Comparison of ENCODE assay signal across 19 mouse cellular contexts in genomic region chr10:120060579-120061237, GRCm38 (mm10). TPM values are rescaled to one million over a fixed set of nuclear protein-coding genes. Genes with fewer than 3 reads are reported as not detected.
A peak's percentile ranks its signal among the peaks of the same experiment; 100 is the strongest.
DNase-seq lines count a peak whose midpoint lies in the region; ATAC-seq and TF ChIP-seq lines count a peak whose summit lies in the region.
"Had no signal": no experiment of that assay in that cellular context is flagged by ENCODE, and none has a peak within 500 bp of the region (broad histone marks: within the 10 kb centered on the region; RNA-seq: fewer than 3 reads in every experiment).

No protein-coding gene starts in this region.

- H3K79me2 ChIP-seq in CH12.LX (replicated peaks; ENCODE audit: control insufficient read depth, extremely low read depth, insufficient read depth, poor library complexity, severe bottlenecking) = no peaks in the 10 kb centered on the region

- no peaks in the 10 kb centered on the region for H3K4me1 ChIP-seq in lung, embryonic 14.5 days (ENCODE audit: insufficient read depth)
- peaks cover 3 to 14% of the 10 kb centered on the region in 2 experiments for H3K4me1 ChIP-seq in CH12.LX (ENCODE audit: control insufficient read depth in 1 of 2, insufficient read depth in 2 of 2)
- H3K4me1 ChIP-seq: embryonic facial prominence, embryonic 13.5 days; lung, embryonic 15.5 days; neural tube, embryonic 15.5 days had no signal

- H3K27ac ChIP-seq in lung, embryonic 14.5 days (ENCODE audit: low read depth) = no peak overlapping the region
- H3K27ac ChIP-seq in CH12.LX (ENCODE audit: insufficient read depth, low read depth) = no peak overlapping the region
- H3K27ac ChIP-seq: embryonic facial prominence, embryonic 13.5 days; hindbrain, embryonic 14.5 days; lung, embryonic 15.5 days; neural tube, embryonic 15.5 days; stomach, postnatal 0 days had no signal

- no peak for TF ChIP-seq CTCF in lung, embryonic 14.5 days (IDR thresholded peaks at IDR 0.05; ENCODE audit: low read depth)
- no peak for TF ChIP-seq CTCF in CH12.LX (conservative IDR thresholded peaks at IDR 0.05 in 1 of 2, IDR thresholded peaks at IDR 0.05 in 1 of 2; ENCODE audit: low read depth in 2 of 2, low read length in 2 of 2)

- in situ Hi-C loops in CH12.LX (cut with MboI; ENCODE audit: low pct_ligation_motif_present, low pct_unique_long_range_greater_than_20kb, low sequenced_read_pairs) = no loop called here

- no peak for ATAC-seq in lung, embryonic 14.5 days (ENCODE audit: insufficient read depth)
- ATAC-seq: forebrain, postnatal 0 days; intestine, postnatal 0 days had no signal

- dilution Hi-C loops in CH12.LX (cut with MboI; ENCODE audit: extremely low pct_ligation_motif_present, extremely low pct_unique_long_range_greater_than_20kb, low sequenced_read_pairs) = no loop called here

- H3K4me3 ChIP-seq in lung, embryonic 14.5 days (ENCODE audit: low read depth, low read length) = no peak overlapping the region
- H3K4me3 ChIP-seq in CH12.LX (replicated peaks in 1 of 3; ENCODE audit: low read depth in 2 of 3, low read length in 2 of 3, poor library complexity in 1 of 3) = peak overlapping the region in 1 of 3 experiments; percentile 7
- H3K4me3 ChIP-seq: embryonic facial prominence, embryonic 13.5 days; lung, embryonic 15.5 days; neural tube, embryonic 15.5 days had no signal

- TF ChIP-seq RAD21 in CH12.LX (IDR thresholded peaks at IDR 0.05; ENCODE audit: low read depth, low read length) = no peak

- H3K27me3 ChIP-seq in lung, embryonic 14.5 days (ENCODE audit: insufficient read depth, low read length) = no peaks in the 10 kb centered on the region
- no peaks in the 10 kb centered on the region for H3K27me3 ChIP-seq in CH12.LX (replicated peaks)
- H3K27me3 ChIP-seq: embryonic facial prominence, embryonic 13.5 days; lung, embryonic 15.5 days; neural tube, embryonic 15.5 days had no signal

- DNase-seq in heart, adult 18-20 months = peak; percentile 9 to 10
- no peak for DNase-seq in heart, postnatal 25 days (ENCODE audit: low spot score)
- peak; percentile 4 for DNase-seq in lung, embryonic 14.5 days
- DNase-seq in lung, postnatal 10 days = no peak
- DNase-seq in CH12.LX (ENCODE audit: extremely low read depth) = peak; percentile 62
- peak; percentile 28 for DNase-seq in adrenal gland, postnatal 14 days
- no peak for DNase-seq in natural killer cell, adult 2 months (ENCODE audit: low spot score in 2 of 2)
- no peak for DNase-seq in thymus, postnatal 14 days
- DNase-seq: cerebellum, adult 18-20 months; forebrain, postnatal 0 days; liver; right cerebral cortex, postnatal 25 days; thymus, postnatal 25 days had no signal

- no peaks in the 10 kb centered on the region for H3K36me3 ChIP-seq in lung, embryonic 14.5 days (ENCODE audit: insufficient read depth)
- H3K36me3 ChIP-seq in CH12.LX (replicated peaks in 1 of 2; ENCODE audit: control insufficient read depth in 1 of 2, insufficient read depth in 1 of 2, low read length in 1 of 2) = no peaks in the 10 kb centered on the region
- H3K36me3 ChIP-seq: lung, embryonic 15.5 days had no signal

- no peak overlapping the region for H3K9ac ChIP-seq in lung, embryonic 14.5 days
- no peak overlapping the region for H3K9ac ChIP-seq in CH12.LX (ENCODE audit: insufficient read depth, low read depth)
- H3K9ac ChIP-seq: embryonic facial prominence, embryonic 13.5 days; forebrain, postnatal 0 days; hindbrain, embryonic 14.5 days; lung, embryonic 15.5 days; neural tube, embryonic 15.5 days had no signal

- TF ChIP-seq EP300 in CH12.LX (IDR thresholded peaks at IDR 0.05; ENCODE audit: low read length) = no peak

- no peaks in the 10 kb centered on the region for H3K9me3 ChIP-seq in lung, embryonic 14.5 days (ENCODE audit: low read depth, low read length)
- H3K9me3 ChIP-seq in CH12.LX (replicated peaks; ENCODE audit: low read length) = no peaks in the 10 kb centered on the region
- H3K9me3 ChIP-seq: embryonic facial prominence, embryonic 13.5 days; lung, embryonic 15.5 days; neural tube, embryonic 15.5 days had no signal

- TF ChIP-seq POLR2A in CH12.LX (IDR thresholded peaks at IDR 0.05; ENCODE audit: low read depth, low read length) = no peak

- 40% methylated on average over 10 of the region's 10 CpGs for WGBS in lung, embryonic 14.5 days

- H3K4me2 ChIP-seq in lung, embryonic 14.5 days = no peak overlapping the region
- H3K4me2 ChIP-seq in CH12.LX (ENCODE audit: insufficient read depth, low read depth, poor library complexity, severe bottlenecking) = 0 out of 2 replicates have a peak overlapping the region, but pooled peaks have one; percentile 6
- H3K4me2 ChIP-seq: embryonic facial prominence, embryonic 13.5 days; hindbrain, embryonic 14.5 days; neural tube, embryonic 15.5 days had no signal

- intact Hi-C loops in heart, postnatal 25 days (cut with DNase I) = loop anchor here (5.0 to 10.0 kb wide), 2 partner anchors 258 to 416 kb away; no protein-coding TSS in a partner anchor

TF ChIP-seq in CH12.LX, 34 proteins besides CTCF, POLR2A, EP300 and RAD21:
- TF ChIP-seq CHD1 (IDR thresholded peaks at IDR 0.05; ENCODE audit: low read depth, low read length) (no peak), JUN (IDR thresholded peaks at IDR 0.05; ENCODE audit: insufficient read depth, low read depth, low read length) (peak; percentile 20; the same call in 1 of the 2 replicates)

RNA-seq across cellular contexts. Expression of gene Helb, which starts 52.1 kb away (rescaled TPM):
- total RNA-seq in heart, adult 18-20 months (2021) = 1 to 10 TPM; 6.6 to 8.5 TPM
- total RNA-seq in heart, postnatal 25 days (2021) = 10 to 100 TPM; 11.7 to 13.7 TPM
- 4.7 and 5.4 TPM in 2 replicates for polyA plus RNA-seq in lung, embryonic 14.5 days (2014; fragmentation: Nextera tagmentation; extraction: Ambion mirVana)
- 15.6 and 16.0 TPM in 2 replicates for total RNA-seq in CH12.LX (2012; rRNA removed)
- total RNA-seq in CH12.LX (2014; rRNA removed) = 21.8 and 22.0 TPM in 2 replicates
- 15.5 and 16.4 TPM in 2 replicates for polyA plus RNA-seq in CH12.LX (2012; ENCODE audit: insufficient read length, low read depth)
- total RNA-seq in adrenal gland, postnatal 14 days (2021) = 9.6 and 14.2 TPM in 2 replicates

Comparison
In these comparisons a context has a peak if more than half of its experiments do, and no peak if none do; other contexts are left out.
1. DNase-seq: peak in heart, adult 18-20 months (2 of 2), lung, embryonic 14.5 days (single experiment), CH12.LX (single experiment) and adrenal gland, postnatal 14 days (single experiment); none in heart, postnatal 25 days (single experiment), lung, postnatal 10 days (single experiment), natural killer cell, adult 2 months (0 of 2) and thymus, postnatal 14 days (single experiment).